8 mouse cellular contexts compared by ENCODE assay signal in the genomic region with DNA sequence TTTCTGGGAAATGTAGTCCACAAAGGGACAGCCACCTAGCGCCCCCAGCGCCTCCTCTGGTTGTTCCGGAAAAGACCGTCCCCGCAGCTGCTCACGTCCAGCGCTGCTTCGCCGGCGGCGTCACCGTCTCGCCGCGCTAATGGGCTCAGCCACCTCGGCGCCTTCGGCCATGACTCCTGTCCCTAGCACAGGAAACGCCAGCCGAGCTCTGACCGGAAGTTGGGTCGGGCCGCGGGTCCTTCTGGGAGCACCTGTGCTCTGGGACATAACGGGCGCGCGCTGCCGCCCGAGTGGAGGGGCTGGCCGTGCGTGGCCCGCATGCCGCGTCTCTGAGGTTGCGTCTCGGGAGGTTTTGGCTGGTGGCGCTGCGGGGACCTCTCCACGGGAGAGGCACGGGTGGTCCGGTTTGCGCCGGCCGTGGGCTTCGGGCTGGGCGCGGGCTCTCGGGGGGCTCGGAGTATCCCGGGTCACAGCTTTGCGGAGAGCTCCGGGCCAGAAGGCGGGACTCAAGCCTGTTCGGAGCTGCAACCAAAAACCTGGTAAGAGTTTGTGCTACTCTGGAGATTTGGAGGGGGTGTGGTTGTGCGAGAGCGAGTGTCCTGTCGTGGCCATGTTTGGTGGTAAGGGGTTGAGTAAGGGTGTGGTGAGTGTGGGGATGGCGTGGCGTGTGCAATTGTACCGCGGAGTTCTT. TPM values are rescaled to one million over a fixed set of nuclear protein-coding genes. Genes with fewer than 3 reads are reported as not detected.
A peak's percentile ranks its signal among the peaks of the same experiment; 100 is the strongest.
DNase-seq lines count a peak whose midpoint lies in the region; ATAC-seq and TF ChIP-seq lines count a peak whose summit lies in the region.

Gene Zfp568 (plus strand): TSS at position 266 of the 691 bp plus-strand sequence.

- under 1% methylated on average over 62 of the region's 62 CpGs for WGBS in hindbrain, embryonic 10.5 days
- WGBS in lung, postnatal 0 days = under 1% methylated on average over 60 of the region's 62 CpGs

- peak within 1 kb of the TSS; percentile 87 for H3K4me3 ChIP-seq in hindbrain, embryonic 10.5 days
- peak within 1 kb of the TSS; percentile 86 for H3K4me3 ChIP-seq in lung, postnatal 0 days (ENCODE audit: low read depth, low read length)

- H3K9me3 ChIP-seq in hindbrain, embryonic 10.5 days = no peaks in the 10 kb centered on the region; the same call in 1 of the 2 replicates
- H3K9me3 ChIP-seq in lung, postnatal 0 days (ENCODE audit: low read length) = no peaks in the 10 kb centered on the region

- H3K27ac ChIP-seq in hindbrain, embryonic 10.5 days = peak within 1 kb of the TSS; percentile 97
- peak within 1 kb of the TSS; percentile 90 for H3K27ac ChIP-seq in lung, postnatal 0 days (ENCODE audit: low read length)

- no peaks in the 10 kb centered on the region for H3K27me3 ChIP-seq in hindbrain, embryonic 10.5 days (ENCODE audit: insufficient read depth, poor library complexity, severe bottlenecking)
- no peaks in the 10 kb centered on the region for H3K27me3 ChIP-seq in lung, postnatal 0 days (replicated peaks; ENCODE audit: insufficient read depth, low read length)

- H3K4me1 ChIP-seq in hindbrain, embryonic 10.5 days (replicated peaks) = peaks cover 29% of the 10 kb centered on the region
- peaks cover 5% of the 10 kb centered on the region; the same call in 1 of the 2 replicates for H3K4me1 ChIP-seq in lung, postnatal 0 days (ENCODE audit: insufficient read depth, low read depth, low read length)

- peak; percentile 96 for ATAC-seq in frontal cortex, adult (ENCODE audit: low TSS enrichment)
- peak; percentile 97 for ATAC-seq in lung, postnatal 0 days

- peak; percentile 81 for TF ChIP-seq CTCF in lung, postnatal 0 days (IDR thresholded peaks at IDR 0.05)

- TF ChIP-seq EP300 in lung, postnatal 0 days (IDR thresholded peaks at IDR 0.05) = 0 out of 2 replicates have a peak, but pooled peaks have one; percentile 46

- H3K36me3 ChIP-seq in hindbrain, embryonic 10.5 days = peaks cover 32% of the 10 kb centered on the region
- H3K36me3 ChIP-seq in lung, postnatal 0 days (ENCODE audit: insufficient read depth, low read length) = 0 out of 2 replicates have a peak, but pooled peaks cover 2% of the 10 kb centered on the region

- H3K9ac ChIP-seq in lung, postnatal 0 days (replicated peaks; ENCODE audit: low read depth) = peak within 1 kb of the TSS; percentile 81

- peak; percentile 81 for DNase-seq in MEL-GATA-1-ER (ENCODE audit: extremely low read depth, low read depth)
- DNase-seq in cerebellum, adult 8-10 months = peak; percentile 90
- DNase-seq in hindbrain, embryonic 10.5 days (ENCODE audit: low spot score) = peak; percentile 97
- DNase-seq in layer of hippocampus, adult 9-11 months = peak; percentile 92
- DNase-seq in lung, postnatal 0 days (ENCODE audit: low spot score) = peak; percentile 97
- DNase-seq in ovary, postnatal 14 days (ENCODE audit: low spot score) = peak; percentile 82
- peak; percentile 84 for DNase-seq in thymus, postnatal 14 days

- peak within 1 kb of the TSS; percentile 81 for H3K4me2 ChIP-seq in lung, postnatal 0 days (replicated peaks; ENCODE audit: low read depth, low read length)

RNA-seq across cellular contexts. Expression of gene Zfp568, which starts in this region (rescaled TPM):
- polyA plus RNA-seq in hindbrain, embryonic 10.5 days (2016; fragmentation: Nextera tagmentation; extraction: Ambion mirVana) = 18.0 and 27.0 TPM in 2 replicates
- 4.1 and 5.8 TPM in 2 replicates for polyA plus RNA-seq in lung, postnatal 0 days (2015; fragmentation: Nextera tagmentation; extraction: Ambion mirVana)

Comparison
In these comparisons a context has a peak if more than half of its experiments do, and no peak if none do; other contexts are left out.
1. Peak in every context shown above with its lines: DNase-seq, ATAC-seq, H3K4me3 ChIP-seq and H3K27ac ChIP-seq.